Mouse (Mus musculus) kidney, adult 2 months (tissue): ENCODE measurements around the gene Etfrf1.

Experiments
- CTCF ChIP-seq: fragments of 200-500 bp; conservative IDR thresholded peaks from 2 replicates; pipeline ENCODE4 v1.5.1; 2011; ENCODE audit warnings: low read depth, mild to moderate bottlenecking, control low read depth, low read length, moderate library complexity, mixed read lengths; ENCODE audit not compliant: insufficient read depth, insufficient read length
- POLR2A ChIP-seq: fragments of 200-500 bp; IDR thresholded peaks from one replicate; pipeline ENCODE4 v1.6.1; 2011; ENCODE audit warnings: low read depth, low read length, control low read depth

DNA sequence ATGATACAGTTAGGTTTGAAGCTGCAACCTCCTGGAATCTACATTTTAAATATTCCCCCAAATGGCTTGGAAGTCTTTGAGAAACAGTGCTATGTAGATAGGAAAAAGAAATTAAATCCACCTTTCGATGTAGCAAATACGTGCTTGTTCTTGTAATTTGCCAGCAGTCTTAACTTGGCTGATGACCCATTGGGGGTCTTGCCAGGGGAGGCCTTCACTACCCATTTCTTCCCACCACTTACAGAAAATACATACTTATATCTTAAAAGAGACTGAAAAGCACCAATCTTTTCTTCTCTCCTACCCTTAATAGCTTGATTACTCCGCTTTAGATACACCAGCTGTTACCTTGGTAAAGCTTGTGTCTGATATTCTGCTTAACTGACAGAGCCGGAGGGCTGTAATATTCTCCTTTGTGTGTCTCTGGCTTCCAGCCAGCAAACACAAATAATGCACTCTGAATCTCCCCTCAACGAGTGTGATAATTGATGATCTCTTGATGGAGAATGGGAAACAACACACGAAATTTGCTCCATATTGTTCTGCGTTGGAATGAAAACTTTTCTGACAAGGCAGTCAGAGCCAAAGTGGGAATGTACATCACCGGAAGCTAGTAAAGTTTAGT lies 766 bp upstream of the Etfrf1 start:
- no peak for TF ChIP-seq CTCF
- no peak for TF ChIP-seq POLR2A
